Mouse (Mus musculus): ENCODE results near the gene Defb20. TPM values are rescaled to one million over a fixed set of nuclear protein-coding genes. Genes with fewer than 3 reads are reported as not detected.

Defb20 gene
- total RNA-seq, 1 experiment from 2014 or later: not detected

GRCm38 (mm10) chr2:152490038-152490437 is 13.2 kb downstream of the Defb20 start, which contains the start of gene Defb22:
Gene Defb22, minus strand, starts transcription at chr2:152490138.
- no peak for ATAC-seq (ENCODE audit: extremely low read depth, insufficient number of reproducible peaks, low FRiP score, poor library complexity, severe bottlenecking)

- no peak for ATAC-seq (ENCODE audit: extremely low read depth, insufficient number of reproducible peaks, low FRiP score, poor library complexity, severe bottlenecking)
These were observed 16.3 kb downstream of the Defb20 start for GRCm38 (mm10) chr2:152493151-152493550.

GRCm38 (mm10) chr2:152498020-152498419 is 21.2 kb downstream of the Defb20 start:
- ATAC-seq (ENCODE audit: extremely low read depth, insufficient number of reproducible peaks, low FRiP score, poor library complexity, severe bottlenecking): no peak

GRCm38 (mm10) chr2:152500204-152500862 is 23.5 kb downstream of the Defb20 start:
- no peak for ATAC-seq (ENCODE audit: extremely low read depth, insufficient number of reproducible peaks, low FRiP score, poor library complexity, severe bottlenecking)

- ATAC-seq (ENCODE audit: extremely low read depth, insufficient number of reproducible peaks, low FRiP score, poor library complexity, severe bottlenecking): no peak
These were observed 24.0 kb downstream of the Defb20 start for GRCm38 (mm10) chr2:152500863-152501229.

- ATAC-seq (ENCODE audit: extremely low read depth, insufficient number of reproducible peaks, low FRiP score, poor library complexity, severe bottlenecking): no peak
These were observed 27.1 kb downstream of the Defb20 start for GRCm38 (mm10) chr2:152503950-152504349.

GRCm38 (mm10) chr2:152511592-152511991 is 34.7 kb downstream of the Defb20 start, which contains the start of gene Defb26:
Gene Defb26, minus strand, starts transcription at chr2:152511692.
- ATAC-seq (ENCODE audit: extremely low read depth, insufficient number of reproducible peaks, low FRiP score, poor library complexity, severe bottlenecking): no peak

GRCm38 (mm10) chr2:152516084-152516483 is 39.2 kb downstream of the Defb20 start:
- no peak for ATAC-seq (ENCODE audit: extremely low read depth, insufficient number of reproducible peaks, low FRiP score, poor library complexity, severe bottlenecking)

- no peak for ATAC-seq (ENCODE audit: extremely low read depth, insufficient number of reproducible peaks, low FRiP score, poor library complexity, severe bottlenecking)
These were observed 41.1 kb downstream of the Defb20 start, which contains the start of gene Defb28 for GRCm38 (mm10) chr2:152517981-152518380. Gene Defb28, plus strand, starts transcription at chr2:152518255.

Other genes starting within 250 kb of the Defb20 start
- gene Tbc1d20, start 183.2 kb upstream of the Defb20 start, total RNA-seq (2017): 51.4 and 60.4 TPM in 2 replicates
- 90.7 and 112 TPM in 2 replicates for gene Rbck1, start 144.4 kb upstream of the Defb20 start, total RNA-seq (2017)
- 0.37 and 2.1 TPM in 2 replicates for gene Trib3, start 133.0 kb upstream of the Defb20 start, total RNA-seq (2017)
- not detected in 2 replicates for gene Nrsn2, start 100.4 kb upstream of the Defb20 start, total RNA-seq (2017)
- gene Sox12, start 79.0 kb upstream of the Defb20 start, total RNA-seq (2017): 0.70 and 1.4 TPM in 2 replicates
- gene Zcchc3, start 62.0 kb upstream of the Defb20 start, total RNA-seq (2017): 0.98 and 1.5 TPM in 2 replicates
- not detected in 2 replicates for gene 6820408C15Rik, start 61.5 kb upstream of the Defb20 start, total RNA-seq (2017)
- gene Defb23, start 12.4 kb upstream of the Defb20 start, total RNA-seq (2017): not detected in 2 replicates
- not detected in 2 replicates for gene Defb22, start 13.1 kb downstream of the Defb20 start, total RNA-seq (2017)
- gene Defb26, start 34.6 kb downstream of the Defb20 start, total RNA-seq (2017): not detected in 2 replicates
- not detected in 2 replicates for gene Defb28, start 41.2 kb downstream of the Defb20 start, total RNA-seq (2017)
- gene Defb29, start 63.0 kb downstream of the Defb20 start, total RNA-seq (2017): not detected in 2 replicates
- not detected in 2 replicates for gene Gm17416, start 92.3 kb downstream of the Defb20 start, total RNA-seq (2017)
- not detected in 2 replicates for gene Defb21, start 95.7 kb downstream of the Defb20 start, total RNA-seq (2017)
- gene Defb19, start 103.2 kb downstream of the Defb20 start, total RNA-seq (2017): not detected in 2 replicates
- gene Defb45, start 122.3 kb downstream of the Defb20 start, total RNA-seq (2017): not detected in 2 replicates
- not detected in 2 replicates for gene Defb36, start 127.3 kb downstream of the Defb20 start, total RNA-seq (2017)
- not detected in 2 replicates for gene Defb25, start 146.0 kb downstream of the Defb20 start, total RNA-seq (2017)
- 0.35 and 2.1 TPM in 2 replicates for gene Rem1, start 149.9 kb downstream of the Defb20 start, total RNA-seq (2017)
- gene H13, start 192.4 kb downstream of the Defb20 start, total RNA-seq (2017): 89.7 and 95.5 TPM in 2 replicates
- 16.4 and 17.1 TPM in 2 replicates for gene Mcts2, start 210.0 kb downstream of the Defb20 start, total RNA-seq (2017)

All from neutrophil, adult 5-6 weeks (primary cell).